Mouse (Mus musculus) testis, adult 2 months (tissue): ENCODE measurements at regions not wholly inside any gene's neighbourhood (a gene's known extent, or its start where the extent isn't known, plus 50 kb on each side); places are given as distances from the start of the nearest gene placed in this dataset.

Experiments
- CTCF ChIP-seq: fragments of 200-500 bp; IDR thresholded peaks from 2 replicates; pipeline ENCODE4 v1.5.1; 2012; ENCODE audit warnings: low read depth, mild to moderate bottlenecking, inconsistent platforms, low read length, moderate library complexity; ENCODE audit not compliant: control insufficient read depth, insufficient read depth, insufficient replicate concordance
- POLR2A ChIP-seq: fragments of 200-500 bp; IDR thresholded peaks from 2 replicates; pipeline ENCODE4 v1.6.1; 2012; ENCODE audit warnings: low read depth, mild to moderate bottlenecking, inconsistent platforms, low read length, moderate library complexity; ENCODE audit not compliant: control insufficient read depth

DNA sequence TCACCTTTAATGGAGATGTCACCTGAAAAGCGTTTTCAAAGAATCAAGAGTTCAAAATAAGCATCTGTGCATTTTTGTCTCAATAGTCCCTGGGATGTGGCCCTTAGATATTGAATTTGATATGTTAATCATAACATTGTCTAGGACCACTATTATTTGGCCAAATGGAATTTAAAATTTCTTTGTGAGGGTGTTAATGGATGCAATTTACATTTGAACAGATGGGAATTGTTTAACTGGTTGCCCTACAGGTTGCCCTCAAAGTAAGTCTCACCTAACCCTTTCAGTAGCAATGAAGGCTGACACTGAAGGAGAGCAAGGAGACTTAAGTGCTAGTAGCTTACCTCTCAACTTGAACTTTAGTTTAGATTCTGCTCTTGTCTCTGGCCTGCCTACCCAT is 207.9 kb upstream of the Tmc3 start:
- TF ChIP-seq CTCF (no peak), POLR2A (no peak)
